Comparison of ENCODE assay signal across 9 mouse cellular contexts in genomic region chr5:41051948-41052347, GRCm38 (mm10).
A peak's percentile ranks its signal among the peaks of the same experiment; 100 is the strongest.
DNase-seq lines count a peak whose midpoint lies in the region; ATAC-seq and TF ChIP-seq lines count a peak whose summit lies in the region.
"Had no signal": no experiment of that assay in that cellular context is flagged by ENCODE, and none has a peak within 500 bp of the region (broad histone marks: within the 10 kb centered on the region; RNA-seq: fewer than 3 reads in every experiment).

No protein-coding gene starts in this region.

- no peak for TF ChIP-seq CTCF in liver, adult 2 months (IDR thresholded peaks at IDR 0.05; ENCODE audit: low read depth, low read length)

- H3K4me2 ChIP-seq in forebrain, embryonic 11.5 days (ENCODE audit: low read depth, low read length, severe bottlenecking), result no peak overlapping the region
- no peak overlapping the region for H3K4me2 ChIP-seq in forebrain, embryonic 12.5 days
- no peak overlapping the region for H3K4me2 ChIP-seq in liver, embryonic 12.5 days
- no peak overlapping the region for H3K4me2 ChIP-seq in limb, embryonic 14.5 days (replicated peaks; ENCODE audit: low read depth, low read length, severe bottlenecking)

- no peaks in the 10 kb centered on the region for H3K4me1 ChIP-seq in forebrain, embryonic 11.5 days (replicated peaks; ENCODE audit: control insufficient read depth, insufficient read depth, low read length)
- H3K4me1 ChIP-seq in forebrain, embryonic 12.5 days, result no peaks in the 10 kb centered on the region
- no peaks in the 10 kb centered on the region for H3K4me1 ChIP-seq in liver, adult 2 months (ENCODE audit: control insufficient read depth, insufficient read depth, low read length)
- no peaks in the 10 kb centered on the region for H3K4me1 ChIP-seq in liver, embryonic 12.5 days
- H3K4me1 ChIP-seq in limb, embryonic 14.5 days (ENCODE audit: control insufficient read depth, insufficient read depth, low read length), result no peaks in the 10 kb centered on the region
- H3K4me1 ChIP-seq: megakaryocyte, embryonic 14.5 days had no signal

- TF ChIP-seq POLR2A in liver, adult 2 months (IDR thresholded peaks at IDR 0.05; ENCODE audit: extremely low read depth, insufficient read depth, low read length), result no peak
- no peak for TF ChIP-seq POLR2A in limb, embryonic 14.5 days (IDR thresholded peaks at IDR 0.05; ENCODE audit: borderline replicate concordance, extremely low read depth, insufficient read depth, insufficient read length)

- H3K27me3 ChIP-seq in forebrain, embryonic 11.5 days (ENCODE audit: control insufficient read depth, insufficient read depth, low read length), result no peaks in the 10 kb centered on the region
- H3K27me3 ChIP-seq in forebrain, embryonic 12.5 days, result no peaks in the 10 kb centered on the region
- H3K27me3 ChIP-seq in liver, adult 2 months (ENCODE audit: control insufficient read depth, insufficient read depth, low read length), result no peaks in the 10 kb centered on the region
- no peaks in the 10 kb centered on the region for H3K27me3 ChIP-seq in liver, embryonic 12.5 days (replicated peaks)
- no peaks in the 10 kb centered on the region for H3K27me3 ChIP-seq in limb, embryonic 14.5 days (ENCODE audit: control insufficient read depth, insufficient read depth, low read length)
- H3K27me3 ChIP-seq: megakaryocyte, embryonic 14.5 days had no signal

- H3K4me3 ChIP-seq in forebrain, embryonic 11.5 days (ENCODE audit: low read depth, low read length), result no peak overlapping the region
- H3K4me3 ChIP-seq in forebrain, embryonic 12.5 days (replicated peaks), result no peak overlapping the region
- no peak overlapping the region for H3K4me3 ChIP-seq in liver, adult 2 months (ENCODE audit: insufficient read depth, low read depth, low read length)
- H3K4me3 ChIP-seq in liver, embryonic 12.5 days, result no peak overlapping the region
- no peak overlapping the region for H3K4me3 ChIP-seq in limb, embryonic 14.5 days (replicated peaks; ENCODE audit: low read length)
- H3K4me3 ChIP-seq: megakaryocyte, embryonic 14.5 days had no signal

- ATAC-seq in forebrain, embryonic 11.5 days (replicated peaks; ENCODE audit: low FRiP score), result peak; percentile 69
- ATAC-seq in forebrain, embryonic 12.5 days (ENCODE audit: low FRiP score), result no peak; the same call in 1 of the 2 replicates
- no peak for ATAC-seq in liver, embryonic 12.5 days
- ATAC-seq in limb, embryonic 14.5 days (ENCODE audit: low FRiP score, low read depth), result no peak

- H3K9me3 ChIP-seq in forebrain, embryonic 11.5 days (ENCODE audit: control insufficient read depth, low read length), result no peaks in the 10 kb centered on the region
- H3K9me3 ChIP-seq in forebrain, embryonic 12.5 days, result no peaks in the 10 kb centered on the region
- H3K9me3 ChIP-seq in liver, embryonic 12.5 days (replicated peaks), result no peaks in the 10 kb centered on the region
- no peaks in the 10 kb centered on the region for H3K9me3 ChIP-seq in limb, embryonic 14.5 days (ENCODE audit: control insufficient read depth, low read length)
- H3K9me3 ChIP-seq: megakaryocyte, embryonic 14.5 days had no signal

- no peaks in the 10 kb centered on the region for H3K36me3 ChIP-seq in forebrain, embryonic 11.5 days (ENCODE audit: control insufficient read depth, insufficient read depth, low read length)
- H3K36me3 ChIP-seq in forebrain, embryonic 12.5 days (replicated peaks), result no peaks in the 10 kb centered on the region
- no peaks in the 10 kb centered on the region for H3K36me3 ChIP-seq in liver, adult 2 months (ENCODE audit: control insufficient read depth, insufficient read depth, low read length)
- no peaks in the 10 kb centered on the region for H3K36me3 ChIP-seq in liver, embryonic 12.5 days
- no peaks in the 10 kb centered on the region for H3K36me3 ChIP-seq in limb, embryonic 14.5 days (ENCODE audit: control insufficient read depth, insufficient read depth, low read length)

- no peak overlapping the region for H3K27ac ChIP-seq in forebrain, embryonic 11.5 days (ENCODE audit: low read depth, low read length)
- H3K27ac ChIP-seq in forebrain, embryonic 12.5 days, result no peak overlapping the region
- H3K27ac ChIP-seq in liver, adult 2 months (replicated peaks; ENCODE audit: insufficient read depth, low read depth, low read length), result no peak overlapping the region
- H3K27ac ChIP-seq in liver, embryonic 12.5 days, result no peak overlapping the region
- H3K27ac ChIP-seq in limb, embryonic 14.5 days (replicated peaks; ENCODE audit: low read depth, low read length), result no peak overlapping the region

- H3K9ac ChIP-seq in forebrain, embryonic 11.5 days (ENCODE audit: low read length), result no peak overlapping the region
- H3K9ac ChIP-seq in forebrain, embryonic 12.5 days, result no peak overlapping the region
- no peak overlapping the region for H3K9ac ChIP-seq in liver, adult 2 months (ENCODE audit: low read depth, low read length)
- H3K9ac ChIP-seq in liver, embryonic 12.5 days, result no peak overlapping the region
- no peak overlapping the region for H3K9ac ChIP-seq in limb, embryonic 14.5 days (ENCODE audit: low read depth, low read length, severe bottlenecking)

- intact Hi-C loops in heart, postnatal 36 days (cut with DNase I), result loop anchor here (1.0 kb wide), 1 partner anchor 716 kb away; no protein-coding TSS in a partner anchor

- DNase-seq in forebrain, embryonic 11.5 days (ENCODE audit: low spot score), result no peak
- peak; percentile 5 for DNase-seq in liver, adult 2 months (ENCODE audit: extremely low read depth, low read depth, low spot score)
- DNase-seq in ZHBTc4 (ENCODE audit: low read depth, low spot score), result peak; percentile 27
- peak; percentile 58 for DNase-seq in limb, embryonic 14.5 days (ENCODE audit: low spot score)
- no peak for DNase-seq in heart, postnatal 36 days
- no peak for DNase-seq in thymus, postnatal 10 days (ENCODE audit: low spot score in 2 of 2)

- no peaks in the 10 kb centered on the region for H3K79me2 ChIP-seq in liver, adult 2 months (ENCODE audit: control insufficient read depth, insufficient read depth, low read length)

- WGBS in forebrain, embryonic 11.5 days, result 31% methylated on average over 4 of the region's 4 CpGs
- 37% methylated on average over 4 of the region's 4 CpGs for WGBS in forebrain, embryonic 12.5 days
- 25% methylated on average over 4 of the region's 4 CpGs for WGBS in liver, adult 2 months
- WGBS in liver, embryonic 12.5 days (ENCODE audit: insufficient replicate concordance), result 18% methylated on average over 4 of the region's 4 CpGs
- WGBS in limb, embryonic 14.5 days, result 27% methylated on average over 4 of the region's 4 CpGs

Comparison
In these comparisons a context has a peak if more than half of its experiments do, and no peak if none do; other contexts are left out.
1. DNase-seq: peak in liver, adult 2 months (single experiment), ZHBTc4 (single experiment) and limb, embryonic 14.5 days (single experiment); none in forebrain, embryonic 11.5 days (single experiment), heart, postnatal 36 days (0 of 2) and thymus, postnatal 10 days (0 of 2).